Mouse (Mus musculus) intestine, postnatal 0 days (tissue): ENCODE measurements around the gene Gnas. TPM values are rescaled to one million over a fixed set of nuclear protein-coding genes. Genes with fewer than 3 reads are reported as not detected.

Source experiments
- ATAC-seq: fragments of 200-750 bp; cut with Nextera tagmentation; 2 replicates; pipeline ENCODE4 v1.8.0; 2017; ENCODE audit warnings: mild to moderate bottlenecking, moderate TSS enrichment, moderate library complexity
- H3K27ac ChIP-seq: fragments of 300-500 bp; sonication (generic); 2 replicates; pipeline ENCODE4 v1.5.1; 2014; ENCODE audit warnings: mild to moderate bottlenecking, low read depth, low read length, moderate library complexity
- H3K27me3 ChIP-seq: fragments of 300-500 bp; sonication (generic); replicated peaks from 2 replicates; pipeline ENCODE4 v1.6.1; 2014; ENCODE audit warnings: low read length, mixed read lengths; ENCODE audit not compliant: control insufficient read depth, insufficient read depth
- H3K36me3 ChIP-seq: fragments of 300-500 bp; sonication (generic); 2 replicates; pipeline ENCODE4 v1.6.1; 2014; ENCODE audit warnings: mild to moderate bottlenecking, moderate library complexity; ENCODE audit not compliant: control insufficient read depth, insufficient read depth
- H3K4me1 ChIP-seq: fragments of 300-500 bp; sonication (generic); replicated peaks from 2 replicates; pipeline ENCODE4 v1.6.1; 2014; ENCODE audit warnings: antibody characterized with exemption, low read length, mixed read lengths; ENCODE audit not compliant: control insufficient read depth, insufficient read depth
- H3K4me2 ChIP-seq: fragments of 300-500 bp; sonication (generic); replicated peaks from 2 replicates; pipeline ENCODE4 v1.6.1; 2014; ENCODE audit warnings: low read depth, mild to moderate bottlenecking, moderate library complexity
- H3K4me3 ChIP-seq: fragments of 300-500 bp; sonication (generic); 2 replicates; pipeline ENCODE4 v1.5.1; 2014; ENCODE audit warnings: low read depth, low read length
- H3K9ac ChIP-seq: fragments of 300-500 bp; sonication (generic); 2 replicates; pipeline ENCODE4 v1.6.1; 2014; ENCODE audit warnings: mild to moderate bottlenecking, low read depth, low read length
- H3K9me3 ChIP-seq: fragments of 300-500 bp; sonication (generic); 2 replicates; pipeline ENCODE4 v1.6.1; 2016; ENCODE audit warnings: mixed run types; ENCODE audit not compliant: control insufficient read depth
- CTCF ChIP-seq: sonication (generic); IDR thresholded peaks from 2 replicates; pipeline ENCODE4 v1.5.1; 2016; ENCODE audit warnings: low read depth, mild to moderate bottlenecking, control low read depth, antibody characterized with exemption, moderate library complexity
- whole genome bisulfite sequencing: fragments of 180-500 bp; shearing (Covaris S2); extraction: QIAGEN DNeasy Blood & Tissue Kit; methylation state at CpG from one replicate; pipeline ENCODE4 v1.1.7; 2014; 5-methylcytosine and 5-hydroxymethylcytosine counted together
- polyA plus RNA-seq: library from polyadenylated mRNA; unstranded; fragments of >200 nt; fragmentation: Nextera tagmentation; extraction: Ambion mirVana; gene quantifications from 2 replicates; pipeline ENCODE4 v1.2.1, GENCODE M21; 2015

Gnas gene
- polyA plus RNA-seq, 1 experiment from 2014 or later: 705 TPM

DNA sequence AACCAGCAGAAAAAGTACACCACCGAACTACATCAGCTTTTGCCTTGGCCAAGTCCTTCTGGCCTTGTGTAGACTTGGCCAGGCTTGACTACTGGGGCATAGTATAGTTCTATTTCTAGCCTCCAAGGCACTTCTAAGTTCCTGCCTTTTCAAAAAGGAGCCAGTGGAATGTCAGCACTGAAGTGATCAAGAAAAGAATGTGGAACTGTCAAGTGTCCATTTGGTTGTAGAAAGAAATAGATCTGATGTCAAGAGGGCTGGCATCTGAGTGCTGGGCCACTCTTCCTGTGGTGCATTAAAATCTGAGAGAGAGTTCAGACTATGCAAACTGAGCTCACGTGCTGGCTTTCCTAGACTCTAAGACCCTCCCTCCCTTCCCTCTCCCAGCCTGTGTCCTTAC is 10.2 kb upstream of the Gnas start:
- no peaks in the 10 kb centered on the region; the same call in 1 of the 2 replicates for H3K36me3 ChIP-seq
- no peaks in the 10 kb centered on the region for H3K4me1 ChIP-seq
- no peak for ATAC-seq
- no peak overlapping the region for H3K4me2 ChIP-seq
- 79% methylated on average over 2 of the region's 2 CpGs for WGBS
- TF ChIP-seq CTCF: no peak
- H3K9ac ChIP-seq: no peak overlapping the region
- H3K27me3 ChIP-seq: no peaks in the 10 kb centered on the region
- H3K27ac ChIP-seq: no peak overlapping the region
- H3K4me3 ChIP-seq: no peak overlapping the region
- H3K9me3 ChIP-seq: no peaks in the 10 kb centered on the region

- no peak overlapping the region for H3K4me2 ChIP-seq
- no peaks in the 10 kb centered on the region for H3K4me1 ChIP-seq
- peaks cover 4% of the 10 kb centered on the region; the same call in 1 of the 2 replicates for H3K27me3 ChIP-seq
- no peaks in the 10 kb centered on the region; the same call in 1 of the 2 replicates for H3K9me3 ChIP-seq
- no peak for TF ChIP-seq CTCF
- no peak overlapping the region for H3K9ac ChIP-seq
- 70% methylated on average over 8 of the region's 8 CpGs for WGBS
- H3K36me3 ChIP-seq: peaks cover 16% of the 10 kb centered on the region
- H3K27ac ChIP-seq: no peak overlapping the region
- no peak overlapping the region for H3K4me3 ChIP-seq
- ATAC-seq: no peak
Measured at GRCm38 (mm10) chr2:174279771-174280170, 4.3 kb upstream of the Gnas start.

GRCm38 (mm10) chr2:174283341-174283740 is 779 bp upstream of the Gnas start:
- no peak overlapping the region for H3K9ac ChIP-seq
- no peak overlapping the region for H3K4me3 ChIP-seq
- peaks cover 25% of the 10 kb centered on the region for H3K27me3 ChIP-seq
- no peak for TF ChIP-seq CTCF
- H3K36me3 ChIP-seq: peaks cover 30% of the 10 kb centered on the region
- H3K4me1 ChIP-seq: no peaks in the 10 kb centered on the region
- H3K27ac ChIP-seq: no peak overlapping the region
- H3K4me2 ChIP-seq: peak overlapping the region; percentile 57
- ATAC-seq: no peak
- H3K9me3 ChIP-seq: peaks cover 2% of the 10 kb centered on the region
- 42% methylated on average over 11 of the region's 11 CpGs for WGBS

GRCm38 (mm10) chr2:174284807-174285457 is 812 bp downstream of the Gnas start:
- ATAC-seq: no peak

DNA sequence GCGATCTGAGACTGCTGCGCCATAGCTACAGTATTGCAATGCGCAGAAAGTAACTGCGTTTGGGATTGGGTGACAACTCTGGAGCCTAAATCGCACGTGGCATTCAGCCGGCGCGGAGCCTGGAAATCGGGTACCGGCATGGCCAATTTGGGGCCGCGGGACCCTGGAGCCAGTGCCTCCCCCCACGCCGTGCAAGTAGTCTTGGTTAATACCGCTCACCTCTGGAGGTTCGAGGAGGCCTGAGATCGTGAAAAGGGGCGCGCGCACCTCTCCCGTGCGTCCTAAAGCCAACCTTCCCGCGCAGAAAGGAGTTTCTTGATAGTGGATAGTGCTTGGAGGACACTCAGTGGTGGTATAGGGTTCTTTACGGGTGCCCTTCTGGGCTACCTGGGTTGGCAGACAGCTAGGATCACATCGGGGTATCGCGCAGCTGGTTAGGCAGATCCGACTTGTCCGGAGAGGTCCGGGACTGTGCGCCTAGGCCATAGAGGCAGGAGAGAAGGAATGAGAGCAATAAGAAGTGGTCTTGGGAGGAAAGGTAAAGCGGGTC is 1.9 kb downstream of the Gnas start:
- Histone ChIP-seq H3K4me3 (peak overlapping the region; percentile 26), H3K4me2 (no peak overlapping the region), H3K4me1 (no peaks in the 10 kb centered on the region), H3K9me3 (peaks cover 2% of the 10 kb centered on the region), H3K27me3 (peaks cover 29% of the 10 kb centered on the region), H3K27ac (peak overlapping the region; percentile 35; the same call in 1 of the 2 replicates), H3K9ac (no peak overlapping the region), H3K36me3 (peaks cover 30% of the 10 kb centered on the region)
- 43% methylated on average over 34 of the region's 34 CpGs for WGBS
- no peak for ATAC-seq
- no peak for TF ChIP-seq CTCF

More at GRCm38 (mm10) chr2:174284807-174285457, 812 bp downstream of the Gnas start:
- WGBS: 42% methylated on average over 48 of the region's 58 CpGs
- H3K36me3 ChIP-seq: peaks cover 30% of the 10 kb centered on the region
- peaks cover 29% of the 10 kb centered on the region for H3K27me3 ChIP-seq
- H3K27ac ChIP-seq: no peak overlapping the region
- peaks cover 2% of the 10 kb centered on the region for H3K9me3 ChIP-seq
- H3K9ac ChIP-seq: no peak overlapping the region
- H3K4me3 ChIP-seq: peak overlapping the region; percentile 26
- peak overlapping the region; percentile 57 for H3K4me2 ChIP-seq
- TF ChIP-seq CTCF: no peak
- H3K4me1 ChIP-seq: no peaks in the 10 kb centered on the region

DNA sequence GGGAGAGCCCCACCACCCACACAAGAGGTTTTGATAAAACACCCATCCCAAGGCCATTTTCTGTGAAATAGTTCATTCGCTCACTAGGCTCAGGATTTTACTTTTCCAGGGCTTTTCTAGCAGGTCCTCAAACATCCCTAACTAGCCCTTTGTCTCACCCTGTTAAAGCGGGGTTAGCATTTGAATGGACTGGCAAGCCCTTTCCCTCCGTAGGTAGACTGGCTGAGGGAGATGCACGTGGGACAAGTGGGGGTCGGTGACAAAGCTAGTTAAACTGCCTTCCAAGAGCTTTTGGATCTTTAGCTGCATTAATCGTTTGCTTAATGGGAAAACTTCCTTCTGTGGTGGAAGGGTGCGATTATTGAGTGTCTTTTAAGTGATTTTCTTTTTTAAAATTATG is 3.8 kb downstream of the Gnas start:
- WGBS: 52% methylated on average over 7 of the region's 7 CpGs
- H3K4me2 ChIP-seq: no peak overlapping the region
- H3K36me3 ChIP-seq: peaks cover 30% of the 10 kb centered on the region

More for the DNA sequence above, 3.8 kb downstream of the Gnas start:
- peaks cover 2% of the 10 kb centered on the region for H3K9me3 ChIP-seq
- no peak overlapping the region for H3K27ac ChIP-seq
- H3K27me3 ChIP-seq: peaks cover 29% of the 10 kb centered on the region
- TF ChIP-seq CTCF: no peak
- no peak for ATAC-seq
- no peaks in the 10 kb centered on the region for H3K4me1 ChIP-seq
- no peak overlapping the region for H3K4me3 ChIP-seq
- H3K9ac ChIP-seq: no peak overlapping the region
